Mouse (Mus musculus) E14TG2a.4 (cell line): ENCODE data around the gene Tob1.

Experiments
- CTCF ChIP-seq: conservative IDR thresholded peaks from 2 replicates; pipeline ENCODE4 v1.5.1; 2014; ENCODE audit warnings: low read length
- POU5F1 ChIP-seq: IDR thresholded peaks from 2 replicates; pipeline ENCODE4 v1.6.1; 2014; ENCODE audit warnings: low read length, borderline replicate concordance

DNA sequence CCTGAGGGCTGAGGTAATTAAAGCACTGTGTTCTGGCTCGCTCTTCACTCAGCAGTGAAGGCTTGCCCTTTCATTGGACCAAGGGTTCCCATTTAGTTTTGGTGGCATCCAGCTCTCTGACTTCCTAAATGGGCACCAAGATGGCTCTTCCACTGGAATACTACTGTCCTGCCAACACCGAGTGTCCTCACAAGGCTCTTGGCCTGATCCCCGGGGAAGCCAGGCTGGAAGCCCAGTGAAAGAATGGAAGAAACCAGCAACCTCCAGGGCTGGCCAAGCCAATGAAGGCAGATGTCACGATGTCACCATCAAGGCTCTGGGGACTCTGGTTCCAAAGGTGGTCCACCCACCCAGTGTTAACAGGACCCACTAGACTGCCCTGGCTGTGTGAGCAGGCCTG, 28.5 kb upstream of the Tob1 start:
- TF ChIP-seq POU5F1 (no peak), CTCF (no peak)
